32 mouse cellular contexts compared by ENCODE assay signal in the genomic region with DNA sequence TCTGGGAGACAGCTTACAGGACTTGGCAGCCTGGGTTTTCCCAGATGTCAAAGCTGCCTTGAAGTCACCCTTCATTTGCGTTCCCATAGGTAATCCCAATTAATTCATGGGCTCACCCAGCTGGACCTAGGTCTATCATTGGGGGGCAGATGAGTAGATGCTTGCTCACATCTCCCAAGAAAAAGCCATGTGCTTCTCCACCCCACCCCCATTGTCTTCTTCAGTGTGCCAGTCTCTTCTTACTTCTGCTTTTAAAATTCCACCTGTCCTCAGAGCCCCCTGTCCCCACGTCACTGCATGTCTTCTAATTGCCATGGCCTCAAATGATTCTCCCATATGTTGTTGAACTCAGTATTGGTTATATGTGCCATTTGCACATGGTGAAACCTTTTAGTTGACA.
"Had no signal": no experiment of that assay in that cellular context is flagged by ENCODE, and none has a peak within 500 bp of the region (broad histone marks: within the 10 kb centered on the region; RNA-seq: fewer than 3 reads in every experiment).

No protein-coding gene starts in this region.

- H3K36me3 ChIP-seq: heart, embryonic 10.5 days; heart, embryonic 12.5 days; heart, embryonic 13.5 days; heart, embryonic 15.5 days; hindbrain, embryonic 10.5 days; hindbrain, embryonic 12.5 days; hindbrain, embryonic 13.5 days; hindbrain, embryonic 15.5 days; intestine, embryonic 15.5 days; kidney, embryonic 15.5 days had no signal

- H3K27ac ChIP-seq: heart, embryonic 10.5 days; heart, embryonic 13.5 days; heart, embryonic 15.5 days; hindbrain, embryonic 10.5 days; hindbrain, embryonic 12.5 days; hindbrain, embryonic 13.5 days; hindbrain, embryonic 14.5 days; hindbrain, embryonic 15.5 days; hindbrain, postnatal 0 days; intestine, embryonic 15.5 days; kidney, embryonic 15.5 days; kidney, postnatal 0 days; layer of hippocampus, adult 2 months; left cerebral cortex, adult 2 months had no signal

- H3K4me3 ChIP-seq: heart, embryonic 10.5 days; heart, embryonic 12.5 days; heart, embryonic 13.5 days; heart, embryonic 15.5 days; hindbrain, embryonic 10.5 days; hindbrain, embryonic 12.5 days; hindbrain, embryonic 13.5 days; hindbrain, embryonic 15.5 days; intestine, embryonic 15.5 days; kidney, embryonic 15.5 days; layer of hippocampus, adult 2 months; left cerebral cortex, adult 2 months had no signal

- H3K9ac ChIP-seq: heart, embryonic 12.5 days; heart, embryonic 13.5 days; heart, embryonic 15.5 days; hindbrain, embryonic 12.5 days; hindbrain, embryonic 13.5 days; hindbrain, embryonic 14.5 days; hindbrain, embryonic 15.5 days; intestine, embryonic 15.5 days; kidney, embryonic 15.5 days had no signal

- H3K4me1 ChIP-seq: hindbrain, embryonic 10.5 days; hindbrain, embryonic 12.5 days; hindbrain, embryonic 13.5 days; hindbrain, embryonic 15.5 days; kidney, embryonic 15.5 days had no signal

- H3K27me3 ChIP-seq: hindbrain, embryonic 12.5 days; hindbrain, embryonic 13.5 days; hindbrain, embryonic 15.5 days; intestine, embryonic 15.5 days; kidney, embryonic 15.5 days had no signal

- H3K4me2 ChIP-seq: heart, embryonic 11.5 days; heart, embryonic 12.5 days; heart, embryonic 13.5 days; heart, embryonic 15.5 days; hindbrain, embryonic 12.5 days; hindbrain, embryonic 13.5 days; hindbrain, embryonic 14.5 days; hindbrain, embryonic 15.5 days; intestine, embryonic 15.5 days; kidney, embryonic 15.5 days had no signal

- DNase-seq: heart, postnatal 10 days; heart, postnatal 14 days; heart, postnatal 36 days; heart, postnatal 4 days; kidney, adult 11 months; kidney, adult 18-20 months; kidney, adult 2 months; kidney, adult 8-10 months; kidney, adult 9 months; kidney, postnatal 10 days; kidney, postnatal 14 days; kidney, postnatal 25 days; kidney, postnatal 36 days; kidney, postnatal 4 days; layer of hippocampus, adult 9-11 months; layer of hippocampus, postnatal 36 days had no signal

- H3K9me3 ChIP-seq: heart, embryonic 10.5 days; heart, embryonic 12.5 days; heart, embryonic 13.5 days; heart, embryonic 15.5 days; hindbrain, embryonic 10.5 days; hindbrain, embryonic 12.5 days; hindbrain, embryonic 13.5 days; hindbrain, embryonic 15.5 days; intestine, embryonic 15.5 days; kidney, embryonic 15.5 days had no signal
